Mouse (Mus musculus) fibroblast of lung, adult 2 months (primary cell): ENCODE measurements around the gene Irgc1.

Experiments
- DNase-seq: peaks from one replicate; pipeline ENCODE4 v3.0.0-alpha.2; 2011; ENCODE audit warnings: low read depth

Gene Irgc1

GRCm38 (mm10) chr7:24472442-24472841 is 20.3 kb upstream of the Irgc1 start:
- DNase-seq: no peak

GRCm38 (mm10) chr7:24470356-24470755 is 18.3 kb upstream of the Irgc1 start:
- DNase-seq: peak; percentile 93

GRCm38 (mm10) chr7:24469126-24469525 is 17.0 kb upstream of the Irgc1 start:
- no peak for DNase-seq

- no peak for DNase-seq
These were observed 15.8 kb upstream of the Irgc1 start for GRCm38 (mm10) chr7:24467886-24468285.

GRCm38 (mm10) chr7:24466835-24467234 is 14.7 kb upstream of the Irgc1 start:
- no peak for DNase-seq

- DNase-seq: no peak
These were observed 10.6 kb upstream of the Irgc1 start, which contains the start of gene Plaur for GRCm38 (mm10) chr7:24462388-24463319. TSS of gene Plaur (plus strand) at chr7:24462484.

GRCm38 (mm10) chr7:24461376-24462051 is 9.4 kb upstream of the Irgc1 start:
- no peak for DNase-seq

- no peak for DNase-seq
These were observed 7.7 kb upstream of the Irgc1 start for GRCm38 (mm10) chr7:24459843-24460242.

- no peak for DNase-seq
These were observed 7.3 kb upstream of the Irgc1 start for GRCm38 (mm10) chr7:24459440-24459839.

GRCm38 (mm10) chr7:24457726-24458370 is 5.8 kb upstream of the Irgc1 start:
- DNase-seq: no peak

GRCm38 (mm10) chr7:24455726-24456125 is 3.6 kb upstream of the Irgc1 start:
- DNase-seq: no peak

- no peak for DNase-seq
These were observed 2.1 kb upstream of the Irgc1 start for GRCm38 (mm10) chr7:24454199-24454598.

GRCm38 (mm10) chr7:24450585-24451017 is 1.5 kb downstream of the Irgc1 start:
- DNase-seq: no peak

- DNase-seq: no peak
These were observed 3.1 kb downstream of the Irgc1 start for GRCm38 (mm10) chr7:24448782-24449517.

GRCm38 (mm10) chr7:24446697-24447340 is 5.3 kb downstream of the Irgc1 start:
- no peak for DNase-seq

GRCm38 (mm10) chr7:24445266-24445926 is 6.7 kb downstream of the Irgc1 start:
- DNase-seq: no peak

- DNase-seq: no peak
These were observed 9.8 kb downstream of the Irgc1 start for GRCm38 (mm10) chr7:24442313-24442712.

- DNase-seq: no peak
These were observed 10.3 kb downstream of the Irgc1 start for GRCm38 (mm10) chr7:24441785-24442184.

- no peak for DNase-seq
These were observed 12.2 kb downstream of the Irgc1 start for GRCm38 (mm10) chr7:24439891-24440290.

- no peak for DNase-seq
These were observed 12.9 kb downstream of the Irgc1 start for GRCm38 (mm10) chr7:24439191-24439590.

GRCm38 (mm10) chr7:24437981-24438380 is 14.1 kb downstream of the Irgc1 start:
- no peak for DNase-seq
